Mouse (Mus musculus): ENCODE data around the gene Cdc42ep5. TPM values are rescaled to one million over a fixed set of nuclear protein-coding genes. Genes with fewer than 3 reads are reported as not detected.
"Not testable (repeated sequence)": the region's sequence is repeated elsewhere in the genome, so short reads cannot be mapped to it uniquely, and the experiment has no call there.

Gene Cdc42ep5
- 67.0 and 73.0 TPM in 2 replicates for polyA plus RNA-seq (2015; fragmentation: Nextera tagmentation; extraction: Ambion mirVana)

DNA sequence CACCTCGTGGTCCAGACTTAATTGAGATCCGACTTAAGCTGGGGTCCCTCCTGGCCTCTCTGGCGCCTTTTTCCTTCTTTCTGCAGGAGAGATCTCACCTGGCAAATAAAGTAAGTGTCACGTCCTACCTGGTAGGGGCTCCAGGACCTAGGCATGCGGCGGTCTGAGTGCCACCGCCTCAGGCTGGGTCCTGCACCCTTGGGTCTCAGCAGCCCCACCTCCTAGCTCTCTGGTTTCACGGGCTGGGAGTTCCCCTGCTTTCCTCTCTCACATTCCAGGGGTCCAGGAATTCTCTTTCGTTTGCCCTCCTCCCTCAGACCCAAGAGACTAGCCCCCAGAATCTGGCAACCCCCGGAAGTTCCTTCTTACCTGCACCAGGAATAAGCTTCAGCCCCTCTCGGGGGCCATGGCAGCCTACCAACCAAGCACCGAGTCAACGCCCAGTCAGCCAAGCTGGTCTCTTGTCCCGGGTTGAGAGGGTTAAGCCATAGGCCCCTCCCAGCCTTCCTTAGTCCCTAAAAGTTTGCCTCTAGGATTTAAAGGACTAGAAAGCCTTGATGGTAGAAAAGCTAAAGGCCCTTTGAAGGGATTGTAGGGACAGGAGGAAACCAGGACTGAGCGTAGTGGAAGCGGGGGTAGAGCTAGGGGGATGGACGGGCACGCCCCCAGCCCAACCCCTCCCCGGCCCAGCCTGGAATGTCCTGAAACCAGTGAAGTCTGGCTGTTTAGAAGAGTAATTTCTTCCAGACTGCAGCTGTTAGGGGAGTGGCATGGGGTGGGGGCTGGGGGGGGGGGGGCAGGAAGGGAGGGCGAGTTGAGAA is at the start of gene Cdc42ep5:
Gene Cdc42ep5, minus strand, starts transcription at position 771 of the 821 bp plus-strand sequence.
- H3K9me3 ChIP-seq, result no peaks in the 10 kb centered on the region
- peak within 1 kb of the TSS; percentile 78 for H3K4me2 ChIP-seq
- no peaks in the 10 kb centered on the region for H3K36me3 ChIP-seq
- peak; percentile 89 for ATAC-seq (ENCODE audit: insufficient read depth, low FRiP score, low read depth)
- no peaks in the 10 kb centered on the region for H3K27me3 ChIP-seq (replicated peaks)
- peaks cover 18% of the 10 kb centered on the region for H3K4me1 ChIP-seq
- H3K9ac ChIP-seq, result peak within 1 kb of the TSS; percentile 38
- peak within 1 kb of the TSS; percentile 52 for H3K4me3 ChIP-seq (replicated peaks)
- whole genome bisulfite sequencing, result under 1% methylated on average over 19 of the region's 20 CpGs
- peak within 1 kb of the TSS; percentile 88 for H3K27ac ChIP-seq

DNA sequence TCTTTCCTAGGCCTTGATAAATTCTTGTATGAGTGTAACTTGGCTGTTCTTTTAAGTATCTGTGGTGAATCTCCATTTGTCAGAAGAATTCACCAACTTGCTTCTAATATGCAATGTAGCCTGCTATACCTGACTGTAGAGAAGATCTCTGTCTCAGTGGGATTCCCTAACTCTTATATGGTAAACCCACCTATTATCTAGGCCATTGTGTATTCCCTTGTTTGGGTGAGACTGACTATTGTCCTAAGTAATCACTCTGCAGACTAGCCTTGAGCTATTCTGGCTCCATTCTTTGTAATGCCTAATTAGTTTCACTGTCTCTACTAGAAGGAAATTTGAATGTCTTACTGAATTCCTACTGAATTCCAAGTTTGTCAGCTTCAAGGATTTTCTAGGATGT is 48.8 kb upstream of the Cdc42ep5 start:
- not testable (repeated sequence) for ATAC-seq (ENCODE audit: insufficient read depth, low FRiP score, low read depth); H3K9me3 ChIP-seq; H3K9ac ChIP-seq; H3K27me3 ChIP-seq (replicated peaks); H3K4me1 ChIP-seq; H3K4me2 ChIP-seq; H3K27ac ChIP-seq; H3K4me3 ChIP-seq (replicated peaks); H3K36me3 ChIP-seq

DNA sequence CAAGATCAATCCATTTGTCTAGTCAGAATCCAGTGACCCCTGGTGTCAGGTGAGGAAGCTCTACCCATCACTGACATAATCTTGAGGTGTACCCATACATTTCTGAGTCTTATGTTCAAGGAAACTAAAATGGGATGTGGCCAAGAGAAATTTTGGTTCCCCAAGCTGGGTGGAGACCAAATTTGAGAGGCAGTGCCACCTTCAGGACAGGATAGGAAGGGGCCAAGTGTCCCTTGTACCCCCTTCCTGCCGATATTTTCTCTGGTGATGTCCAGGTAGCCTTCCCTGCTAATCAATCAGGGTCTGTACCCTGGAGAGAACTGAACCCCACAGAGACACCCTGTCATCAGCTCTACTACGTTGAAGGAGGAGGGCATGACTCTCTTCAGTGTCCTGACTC is 44.0 kb upstream of the Cdc42ep5 start:
- no peak overlapping the region for H3K27ac ChIP-seq
- no peak overlapping the region for H3K9ac ChIP-seq
- ATAC-seq (ENCODE audit: insufficient read depth, low FRiP score, low read depth), result no peak
- no peaks in the 10 kb centered on the region for H3K36me3 ChIP-seq
- no peak overlapping the region for H3K4me3 ChIP-seq (replicated peaks)
- no peak overlapping the region for H3K4me2 ChIP-seq
- H3K9me3 ChIP-seq, result no peaks in the 10 kb centered on the region
- 40% methylated on average over 2 of the region's 2 CpGs for WGBS
- no peaks in the 10 kb centered on the region for H3K27me3 ChIP-seq (replicated peaks)
- no peaks in the 10 kb centered on the region for H3K4me1 ChIP-seq

DNA sequence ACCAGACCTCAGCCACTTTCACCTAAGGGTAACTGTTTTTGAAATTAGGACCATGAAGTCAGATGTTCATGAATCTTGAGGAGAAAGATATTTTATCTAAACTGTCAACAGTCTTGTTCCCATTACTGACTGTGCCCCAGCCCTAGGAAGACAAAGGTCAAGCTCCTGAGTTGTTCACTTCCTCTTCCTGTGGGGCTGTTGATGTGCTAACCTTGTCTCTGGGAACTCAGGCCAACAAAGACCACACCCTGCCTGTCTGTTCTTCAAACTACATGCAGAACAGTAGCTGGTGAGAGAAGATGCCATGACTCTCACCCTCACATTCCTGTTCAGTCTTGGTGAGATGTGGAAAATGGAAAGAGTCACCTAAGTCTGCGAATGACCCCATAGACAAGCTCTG is 42.5 kb upstream of the Cdc42ep5 start:
- H3K27me3 ChIP-seq (replicated peaks), result no peaks in the 10 kb centered on the region
- H3K9me3 ChIP-seq, result no peaks in the 10 kb centered on the region
- no peaks in the 10 kb centered on the region for H3K36me3 ChIP-seq
- 84% methylated on average over 1 of the region's 1 CpGs for WGBS
- no peak overlapping the region for H3K4me3 ChIP-seq (replicated peaks)
- H3K4me1 ChIP-seq, result no peaks in the 10 kb centered on the region
- H3K27ac ChIP-seq, result no peak overlapping the region
- no peak overlapping the region for H3K4me2 ChIP-seq
- no peak for ATAC-seq (ENCODE audit: insufficient read depth, low FRiP score, low read depth)
- no peak overlapping the region for H3K9ac ChIP-seq

DNA sequence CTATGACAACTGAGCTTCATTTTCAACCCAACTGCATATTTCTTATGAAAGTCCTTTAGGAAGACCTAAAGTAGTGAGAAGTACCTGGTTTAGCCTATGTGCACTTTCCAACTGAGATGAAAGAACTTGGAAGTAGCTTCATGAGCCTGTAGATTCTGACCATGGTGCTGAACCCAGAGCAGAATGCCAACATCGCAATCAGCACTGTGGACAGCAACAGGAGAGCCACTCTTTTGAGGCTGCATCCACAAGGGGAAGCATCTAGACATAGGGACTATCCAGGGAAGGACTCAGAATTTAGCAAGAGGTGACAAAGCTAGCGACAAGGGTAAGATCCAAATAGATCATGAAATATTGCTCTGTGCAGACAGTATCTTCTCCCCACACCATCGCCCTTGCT is 13.8 kb upstream of the Cdc42ep5 start:
- ATAC-seq (ENCODE audit: insufficient read depth, low FRiP score, low read depth), result no peak
- Histone ChIP-seq H3K9me3 (no peaks in the 10 kb centered on the region), H3K4me3 (replicated peaks) (no peak overlapping the region), H3K9ac (no peak overlapping the region), H3K36me3 (no peaks in the 10 kb centered on the region), H3K27me3 (replicated peaks) (no peaks in the 10 kb centered on the region), H3K4me1 (no peaks in the 10 kb centered on the region), H3K27ac (no peak overlapping the region), H3K4me2 (no peak overlapping the region)
- WGBS, result 48% methylated on average over 3 of the region's 3 CpGs

DNA sequence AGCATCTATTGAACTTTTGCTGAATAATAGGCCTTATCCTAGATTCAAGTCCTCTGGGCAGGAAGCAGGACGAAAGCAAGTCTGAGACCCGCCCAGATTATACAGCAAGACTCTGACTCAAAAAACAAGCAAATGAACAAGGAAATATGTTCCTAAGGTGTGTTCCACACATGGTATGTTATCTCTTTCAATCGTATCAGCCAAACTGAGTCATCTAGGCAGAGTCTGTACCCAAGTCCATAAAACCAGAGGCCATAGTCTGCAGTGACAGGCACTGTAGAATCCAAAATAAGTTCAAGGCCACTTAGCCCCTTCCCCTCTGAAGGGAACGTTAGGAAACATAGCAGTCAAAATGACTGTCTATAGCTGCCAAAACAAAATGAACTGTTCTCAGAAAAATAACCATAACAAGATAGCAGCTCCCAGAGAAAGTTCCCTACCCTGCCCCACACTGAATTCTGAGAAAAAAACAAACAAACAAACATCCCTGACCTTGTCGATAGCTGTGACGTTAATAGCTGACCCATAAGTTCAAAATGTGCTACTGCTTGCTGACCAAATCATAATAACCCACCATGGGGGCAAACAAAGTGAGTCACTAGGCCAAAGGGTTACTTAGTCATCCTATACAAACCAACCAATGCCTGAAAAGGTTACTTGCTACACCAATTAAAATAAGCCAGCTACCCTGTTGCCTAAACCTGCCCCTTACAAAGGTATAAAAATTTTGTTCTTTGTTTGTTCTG is 5.7 kb upstream of the Cdc42ep5 start:
- ATAC-seq (ENCODE audit: insufficient read depth, low FRiP score, low read depth), result peak; percentile 74
- H3K27me3 ChIP-seq (replicated peaks), result no peaks in the 10 kb centered on the region

DNA sequence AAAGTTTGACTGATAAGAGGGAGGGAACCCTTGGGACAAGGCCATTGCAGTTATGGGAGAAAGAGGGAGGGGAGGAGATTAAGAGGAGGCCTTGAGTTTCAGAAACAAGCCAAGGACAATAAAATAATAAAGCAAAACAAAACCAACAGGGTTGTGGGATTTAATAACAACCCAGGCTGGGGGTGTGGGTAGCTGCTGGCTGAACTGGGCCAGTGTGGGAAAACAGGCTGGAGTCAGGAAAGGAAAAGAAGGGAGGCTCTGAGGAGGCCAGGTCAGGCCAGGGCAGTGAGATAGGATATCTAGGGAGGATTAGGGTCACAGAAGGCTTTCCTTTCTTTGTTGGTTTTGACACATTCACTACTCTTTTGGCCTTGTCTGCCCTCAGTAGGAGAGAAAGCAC is 2.4 kb upstream of the Cdc42ep5 start:
- Histone ChIP-seq H3K27me3 (replicated peaks) (no peaks in the 10 kb centered on the region), H3K9me3 (no peaks in the 10 kb centered on the region), H3K4me1 (peaks cover 18% of the 10 kb centered on the region), H3K9ac (no peak overlapping the region), H3K36me3 (no peaks in the 10 kb centered on the region), H3K4me3 (replicated peaks) (no peak overlapping the region), H3K27ac (no peak overlapping the region), H3K4me2 (no peak overlapping the region)
- ATAC-seq (ENCODE audit: insufficient read depth, low FRiP score, low read depth), result no peak

More for the DNA sequence above, 5.7 kb upstream of the Cdc42ep5 start:
- Histone ChIP-seq H3K4me1 (peaks cover under 1% of the 10 kb centered on the region; the same call in 1 of the 2 replicates), H3K4me2 (no peak overlapping the region), H3K9me3 (no peaks in the 10 kb centered on the region), H3K4me3 (replicated peaks) (no peak overlapping the region), H3K36me3 (no peaks in the 10 kb centered on the region), H3K27ac (0 out of 2 replicates have a peak overlapping the region, but pooled peaks have one; percentile 21), H3K9ac (no peak overlapping the region)
- 54% methylated on average over 6 of the region's 6 CpGs for WGBS

DNA sequence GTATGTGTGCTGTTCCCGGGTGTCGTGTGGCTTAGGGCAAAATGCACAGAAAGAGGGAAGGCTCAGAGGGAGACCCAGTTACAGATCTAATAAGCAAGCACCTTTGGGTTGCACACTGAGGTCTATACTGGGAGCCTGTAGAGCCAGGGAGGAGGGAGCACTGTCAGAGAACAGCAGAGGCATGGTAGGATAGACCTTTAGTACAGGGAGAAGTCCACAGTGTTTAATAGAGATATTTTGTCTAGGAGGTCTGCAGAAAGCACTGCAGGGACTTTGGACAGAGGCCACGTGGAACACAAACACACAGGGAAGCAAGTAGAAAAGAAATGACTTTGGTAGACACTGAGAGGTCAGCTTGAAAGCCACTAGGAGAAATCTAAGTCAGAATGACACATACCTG is 626 bp upstream of the Cdc42ep5 start:
- Histone ChIP-seq H3K9ac (no peak overlapping the region; the same call in 1 of the 2 replicates), H3K4me2 (peak overlapping the region; percentile 78), H3K27ac (peak overlapping the region; percentile 88), H3K27me3 (replicated peaks) (no peaks in the 10 kb centered on the region), H3K36me3 (no peaks in the 10 kb centered on the region), H3K4me1 (peaks cover 18% of the 10 kb centered on the region), H3K4me3 (replicated peaks) (peak overlapping the region; percentile 52), H3K9me3 (no peaks in the 10 kb centered on the region)
- 7% methylated on average over 3 of the region's 3 CpGs for WGBS
- ATAC-seq (ENCODE audit: insufficient read depth, low FRiP score, low read depth), result no peak

DNA sequence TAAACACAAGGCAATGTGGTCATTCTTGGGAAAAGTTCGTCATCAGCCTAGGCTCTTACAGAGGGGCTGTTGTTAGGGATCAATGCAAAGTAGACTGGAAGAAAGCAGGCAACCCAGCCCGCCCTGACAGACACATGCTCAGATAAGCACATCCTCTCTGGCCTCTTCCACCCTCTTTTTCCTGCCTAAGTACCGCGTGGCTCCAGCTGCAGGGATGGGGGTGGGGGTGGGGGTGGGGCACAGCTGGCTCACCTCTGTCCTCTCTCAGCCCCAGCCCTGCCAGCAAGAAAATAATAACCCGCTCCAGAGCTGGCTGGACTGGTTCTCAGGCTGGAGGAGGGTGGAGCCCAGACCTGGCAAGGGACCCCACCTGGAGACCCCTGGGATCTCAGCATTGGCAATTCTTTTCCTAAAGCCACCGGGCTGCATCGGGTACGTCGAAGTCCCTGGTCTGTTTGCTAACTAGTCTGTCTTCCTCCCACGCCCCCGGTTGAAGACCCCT is 1.0 kb downstream of the Cdc42ep5 start:
- H3K9ac ChIP-seq, result peak overlapping the region; percentile 38
- H3K4me1 ChIP-seq, result peaks cover 18% of the 10 kb centered on the region
- no peaks in the 10 kb centered on the region for H3K9me3 ChIP-seq
- no peaks in the 10 kb centered on the region for H3K27me3 ChIP-seq (replicated peaks)
- peak overlapping the region; percentile 88 for H3K27ac ChIP-seq
- H3K4me3 ChIP-seq (replicated peaks), result peak overlapping the region; percentile 52
- ATAC-seq (ENCODE audit: insufficient read depth, low FRiP score, low read depth), result peak; percentile 78
- 1% methylated on average over 11 of the region's 11 CpGs for WGBS
- peak overlapping the region; percentile 78 for H3K4me2 ChIP-seq
- no peaks in the 10 kb centered on the region for H3K36me3 ChIP-seq

DNA sequence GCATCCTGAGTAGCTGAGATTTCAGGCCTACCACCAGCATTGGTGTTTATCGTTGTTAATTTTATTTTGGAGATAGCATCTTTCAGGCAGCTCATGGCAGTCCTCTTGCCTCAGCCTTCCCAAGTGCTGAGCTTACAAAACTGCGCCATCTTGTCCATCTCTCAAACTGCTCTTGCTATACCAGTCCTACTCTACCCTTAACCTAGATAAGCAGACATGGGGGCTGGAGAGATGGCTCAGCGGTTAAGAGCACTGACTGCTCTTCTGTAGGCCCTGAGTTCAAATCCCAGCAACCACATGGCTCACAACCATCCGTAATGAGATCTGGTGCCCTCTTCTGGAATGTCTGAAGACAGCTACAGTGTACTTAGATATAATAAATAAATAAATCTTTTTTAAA is 3.1 kb downstream of the Cdc42ep5 start:
- not testable (repeated sequence) for H3K9me3 ChIP-seq; H3K9ac ChIP-seq; H3K27ac ChIP-seq; H3K36me3 ChIP-seq; H3K27me3 ChIP-seq (replicated peaks); H3K4me2 ChIP-seq; H3K4me3 ChIP-seq (replicated peaks); ATAC-seq (ENCODE audit: insufficient read depth, low FRiP score, low read depth)
- 88% methylated on average over 4 of the region's 4 CpGs for WGBS
- peaks cover 18% of the 10 kb centered on the region for H3K4me1 ChIP-seq

DNA sequence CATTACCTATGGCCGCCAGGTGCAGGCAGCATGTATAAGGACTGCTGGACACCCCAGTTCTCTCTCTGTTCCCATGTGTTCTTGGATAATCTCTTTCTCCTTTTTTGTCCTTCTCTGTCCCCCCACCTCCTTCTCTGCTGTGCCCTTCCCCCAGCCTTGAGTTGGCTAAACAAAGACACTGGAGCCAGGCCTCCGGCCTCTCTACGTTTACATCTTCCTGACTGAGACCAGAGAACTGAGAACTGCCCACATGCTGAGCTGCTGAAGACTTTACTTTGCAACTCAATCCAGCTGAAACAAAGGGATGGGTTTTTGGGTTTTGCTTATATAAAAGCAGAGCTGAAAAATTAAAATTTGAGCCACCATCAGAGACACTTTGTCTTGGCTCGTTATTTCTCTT is 9.7 kb downstream of the Cdc42ep5 start:
- Histone ChIP-seq H3K27ac (no peak overlapping the region), H3K36me3 (no peaks in the 10 kb centered on the region), H3K4me3 (replicated peaks) (no peak overlapping the region), H3K9ac (no peak overlapping the region), H3K27me3 (replicated peaks) (no peaks in the 10 kb centered on the region), H3K4me1 (peaks cover 9% of the 10 kb centered on the region), H3K9me3 (no peaks in the 10 kb centered on the region), H3K4me2 (no peak overlapping the region)
- 50% methylated on average over 4 of the region's 4 CpGs for WGBS
- ATAC-seq (ENCODE audit: insufficient read depth, low FRiP score, low read depth), result no peak

DNA sequence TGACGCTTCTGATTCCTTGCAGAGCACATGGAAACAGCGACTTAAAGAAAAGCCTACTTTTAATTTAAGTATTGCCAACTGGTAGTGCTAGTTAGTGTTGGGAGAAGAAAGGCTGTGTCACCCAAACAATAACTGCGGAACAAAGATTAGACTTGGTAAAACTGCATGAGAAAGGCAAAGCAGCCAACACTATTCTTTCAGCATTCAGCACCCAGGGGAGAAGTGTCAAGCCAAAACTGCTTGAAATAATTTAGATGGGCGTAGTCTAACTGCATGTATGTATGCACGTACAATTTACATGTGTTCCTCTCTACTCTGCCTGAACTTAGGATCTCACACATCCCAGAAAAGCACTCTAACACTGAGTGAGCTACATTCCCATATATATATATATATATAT is 10.3 kb downstream of the Cdc42ep5 start:
- no peaks in the 10 kb centered on the region for H3K27me3 ChIP-seq (replicated peaks)
- H3K4me2 ChIP-seq, result no peak overlapping the region
- H3K9ac ChIP-seq, result no peak overlapping the region
- ATAC-seq (ENCODE audit: insufficient read depth, low FRiP score, low read depth), result no peak
- H3K9me3 ChIP-seq, result no peaks in the 10 kb centered on the region
- H3K36me3 ChIP-seq, result no peaks in the 10 kb centered on the region
- H3K27ac ChIP-seq, result no peak overlapping the region
- WGBS, result 79% methylated on average over 5 of the region's 5 CpGs
- no peak overlapping the region for H3K4me3 ChIP-seq (replicated peaks)
- peaks cover 12% of the 10 kb centered on the region for H3K4me1 ChIP-seq

Measured in stomach, embryonic 15.5 days (tissue).